8 mouse cellular contexts compared by ENCODE assay signal in genomic region chr8:121717982-121718425, GRCm38 (mm10). TPM values are rescaled to one million over a fixed set of nuclear protein-coding genes. Genes with fewer than 3 reads are reported as not detected.
DNase-seq lines count a peak whose midpoint lies in the region; ATAC-seq and TF ChIP-seq lines count a peak whose summit lies in the region.

No protein-coding gene starts in this region.

- TF ChIP-seq CTCF in CH12.LX (conservative IDR thresholded peaks at IDR 0.05 in 1 of 2, IDR thresholded peaks at IDR 0.05 in 1 of 2; ENCODE audit: low read depth in 2 of 2, low read length in 2 of 2): peak; percentile 54 to 88

- H3K4me2 ChIP-seq in CH12.LX (ENCODE audit: insufficient read depth, low read depth, poor library complexity, severe bottlenecking): no peak overlapping the region
- H3K4me2 ChIP-seq in forebrain, embryonic 12.5 days: peak overlapping the region; percentile 40
- H3K4me2 ChIP-seq in heart, embryonic 15.5 days: no peak overlapping the region
- H3K4me2 ChIP-seq in liver, embryonic 12.5 days: no peak overlapping the region
- peak overlapping the region; percentile 45 for H3K4me2 ChIP-seq in neural tube, embryonic 13.5 days

- dilution Hi-C loops in CH12.LX (cut with MboI; ENCODE audit: extremely low pct_ligation_motif_present, extremely low pct_unique_long_range_greater_than_20kb, low sequenced_read_pairs): no loop called here

- H3K4me3 ChIP-seq in CH12.LX (replicated peaks in 1 of 3; ENCODE audit: low read depth in 2 of 3, low read length in 2 of 3, poor library complexity in 1 of 3): no peak overlapping the region
- H3K4me3 ChIP-seq in forebrain, embryonic 12.5 days (replicated peaks): no peak overlapping the region
- H3K4me3 ChIP-seq in heart, embryonic 15.5 days: no peak overlapping the region
- no peak overlapping the region for H3K4me3 ChIP-seq in liver, embryonic 12.5 days
- H3K4me3 ChIP-seq in neural tube, embryonic 13.5 days: peak overlapping the region; percentile 1; the same call in 1 of the 2 replicates

- WGBS in forebrain, embryonic 12.5 days: 30% methylated on average over 12 of the region's 12 CpGs
- 23% methylated on average over 12 of the region's 12 CpGs for WGBS in heart, embryonic 15.5 days
- 24% methylated on average over 12 of the region's 12 CpGs for WGBS in liver, embryonic 12.5 days (ENCODE audit: insufficient replicate concordance)
- 27% methylated on average over 12 of the region's 12 CpGs for WGBS in neural tube, embryonic 13.5 days

- H3K27ac ChIP-seq in CH12.LX (ENCODE audit: insufficient read depth, low read depth): no peak overlapping the region
- no peak overlapping the region; the same call in 1 of the 2 replicates for H3K27ac ChIP-seq in forebrain, embryonic 12.5 days
- H3K27ac ChIP-seq in heart, embryonic 15.5 days: no peak overlapping the region
- no peak overlapping the region for H3K27ac ChIP-seq in liver, embryonic 12.5 days
- H3K27ac ChIP-seq in neural tube, embryonic 13.5 days (replicated peaks): no peak overlapping the region

- peak; percentile 89 for TF ChIP-seq RAD21 in CH12.LX (IDR thresholded peaks at IDR 0.05; ENCODE audit: low read depth, low read length)

- no peaks in the 10 kb centered on the region for H3K36me3 ChIP-seq in CH12.LX (replicated peaks in 1 of 2; ENCODE audit: control insufficient read depth in 1 of 2, insufficient read depth in 1 of 2, low read length in 1 of 2)
- no peaks in the 10 kb centered on the region for H3K36me3 ChIP-seq in forebrain, embryonic 12.5 days (replicated peaks)
- no peaks in the 10 kb centered on the region for H3K36me3 ChIP-seq in heart, embryonic 15.5 days
- no peaks in the 10 kb centered on the region for H3K36me3 ChIP-seq in liver, embryonic 12.5 days
- H3K36me3 ChIP-seq in neural tube, embryonic 13.5 days: no peaks in the 10 kb centered on the region

- no peak overlapping the region for H3K9ac ChIP-seq in CH12.LX (ENCODE audit: insufficient read depth, low read depth)
- no peak overlapping the region for H3K9ac ChIP-seq in forebrain, embryonic 12.5 days
- H3K9ac ChIP-seq in heart, embryonic 15.5 days: no peak overlapping the region
- H3K9ac ChIP-seq in liver, embryonic 12.5 days: no peak overlapping the region
- no peak overlapping the region for H3K9ac ChIP-seq in neural tube, embryonic 13.5 days

- in situ Hi-C loops in CH12.LX (cut with MboI; ENCODE audit: low pct_ligation_motif_present, low pct_unique_long_range_greater_than_20kb, low sequenced_read_pairs): loop anchor here (10.0 kb wide), 1 partner anchor 217 kb away; no protein-coding TSS in a partner anchor

- peaks cover 2 to 4% of the 10 kb centered on the region in 2 experiments; a peak in 2 of 4 replicates for H3K4me1 ChIP-seq in CH12.LX (ENCODE audit: control insufficient read depth in 1 of 2, insufficient read depth in 2 of 2)
- peaks cover 13% of the 10 kb centered on the region for H3K4me1 ChIP-seq in forebrain, embryonic 12.5 days
- H3K4me1 ChIP-seq in heart, embryonic 15.5 days (replicated peaks): 0 out of 2 replicates have a peak, but pooled peaks cover 3% of the 10 kb centered on the region
- H3K4me1 ChIP-seq in liver, embryonic 12.5 days: no peaks in the 10 kb centered on the region; the same call in 1 of the 2 replicates
- H3K4me1 ChIP-seq in neural tube, embryonic 13.5 days (replicated peaks): peaks cover 23% of the 10 kb centered on the region

- peak; percentile 90 for ATAC-seq in forebrain, embryonic 12.5 days (ENCODE audit: low FRiP score)
- ATAC-seq in heart, embryonic 15.5 days (replicated peaks; ENCODE audit: insufficient number of reproducible peaks, insufficient read depth, low FRiP score, low read depth): peak; percentile 60; the same call in 1 of the 2 replicates
- ATAC-seq in liver, embryonic 12.5 days: peak; percentile 30; the same call in 1 of the 2 replicates
- ATAC-seq in neural tube, embryonic 13.5 days (ENCODE audit: low read depth): peak; percentile 91

- H3K79me2 ChIP-seq in CH12.LX (replicated peaks; ENCODE audit: control insufficient read depth, extremely low read depth, insufficient read depth, poor library complexity, severe bottlenecking): no peaks in the 10 kb centered on the region

- no peak for TF ChIP-seq EP300 in CH12.LX (IDR thresholded peaks at IDR 0.05; ENCODE audit: low read length)

- peak; percentile 75 for DNase-seq in CH12.LX (ENCODE audit: extremely low read depth)
- DNase-seq in c-Kit-positive CD71-positive TER-119-negative erythroid progenitor cells, embryonic 14.5 days (ENCODE audit: low read depth): peak; percentile 19
- DNase-seq in kidney, postnatal 10 days: peak; percentile 92
- DNase-seq in testis, postnatal 14 days (ENCODE audit: low spot score): peak; percentile 76

- H3K27me3 ChIP-seq in CH12.LX (replicated peaks): peaks cover 91% of the 10 kb centered on the region
- peaks cover 34% of the 10 kb centered on the region for H3K27me3 ChIP-seq in forebrain, embryonic 12.5 days
- peaks cover 72% of the 10 kb centered on the region for H3K27me3 ChIP-seq in heart, embryonic 15.5 days
- peaks cover 56% of the 10 kb centered on the region for H3K27me3 ChIP-seq in liver, embryonic 12.5 days (replicated peaks)
- 0 out of 2 replicates have a peak, but pooled peaks cover 3% of the 10 kb centered on the region for H3K27me3 ChIP-seq in neural tube, embryonic 13.5 days

- TF ChIP-seq POLR2A in CH12.LX (IDR thresholded peaks at IDR 0.05; ENCODE audit: low read depth, low read length): no peak

- H3K9me3 ChIP-seq in CH12.LX (replicated peaks; ENCODE audit: low read length): no peaks in the 10 kb centered on the region
- H3K9me3 ChIP-seq in forebrain, embryonic 12.5 days: no peaks in the 10 kb centered on the region
- no peaks in the 10 kb centered on the region for H3K9me3 ChIP-seq in heart, embryonic 15.5 days (replicated peaks)
- H3K9me3 ChIP-seq in liver, embryonic 12.5 days (replicated peaks): no peaks in the 10 kb centered on the region
- no peaks in the 10 kb centered on the region for H3K9me3 ChIP-seq in neural tube, embryonic 13.5 days

TF ChIP-seq in CH12.LX, 34 proteins besides CTCF, POLR2A, EP300 and RAD21:
- TF ChIP-seq NRF1 (IDR thresholded peaks at IDR 0.05; ENCODE audit: low read depth, low read length): peak; percentile 94
- TF ChIP-seq TCF12 (IDR thresholded peaks at IDR 0.05; ENCODE audit: low read depth, low read length): peak; percentile 33; the same call in 1 of the 2 replicates
- no peak for TF ChIP-seq PAX5 (IDR thresholded peaks at IDR 0.05; ENCODE audit: low read length)
- no peak for TF ChIP-seq MAZ (IDR thresholded peaks at IDR 0.05; ENCODE audit: low read depth, low read length)
- peak; percentile 24; the same call in 1 of the 2 replicates for TF ChIP-seq NELFE (IDR thresholded peaks at IDR 0.05; ENCODE audit: low read depth, low read length)
- peak; percentile 70 for TF ChIP-seq SMC3 (IDR thresholded peaks at IDR 0.05; ENCODE audit: low read depth, low read length)
TF ChIP-seq in CH12.LX: peak in this region for 4.

RNA-seq across cellular contexts. Expression of gene Jph3, which starts 11.4 kb away (rescaled TPM):
- total RNA-seq in CH12.LX (2012; rRNA removed): 0.17 and 0.21 TPM in 2 replicates
- total RNA-seq in CH12.LX (2014; rRNA removed): not detected in 2 replicates
- 0.21 and 0.31 TPM in 2 replicates for polyA plus RNA-seq in CH12.LX (2012; ENCODE audit: insufficient read length, low read depth)
- polyA plus RNA-seq in forebrain, embryonic 12.5 days (2016; fragmentation: Nextera tagmentation; extraction: Ambion mirVana): 27.4 and 30.1 TPM in 2 replicates
- 0.21 and 1.2 TPM in 2 replicates for polyA plus RNA-seq in heart, embryonic 15.5 days (2015; fragmentation: Nextera tagmentation; extraction: Ambion mirVana)
- 0.13 and 0.24 TPM in 2 replicates for polyA plus RNA-seq in liver, embryonic 12.5 days (2016; fragmentation: Nextera tagmentation; extraction: Ambion mirVana)
- 101 and 104 TPM in 2 replicates for polyA plus RNA-seq in neural tube, embryonic 13.5 days (2015; fragmentation: Nextera tagmentation; extraction: Ambion mirVana)

Comparison
In these comparisons a context has a peak if more than half of its experiments do, and no peak if none do; other contexts are left out.
1. DNase-seq: peak in every context shown above with its lines; median percentile 92 in kidney, postnatal 10 days; 76 in testis, postnatal 14 days; 75 in CH12.LX; 19 in c-Kit-positive CD71-positive TER-119-negative erythroid progenitor cells, embryonic 14.5 days.
2. H3K4me2 ChIP-seq: peak in forebrain, embryonic 12.5 days (single experiment) and neural tube, embryonic 13.5 days (single experiment); none in CH12.LX (single experiment), heart, embryonic 15.5 days (single experiment) and liver, embryonic 12.5 days (single experiment).
3. ATAC-seq: peak in every context shown above with its lines; median percentile 91 in neural tube, embryonic 13.5 days; 90 in forebrain, embryonic 12.5 days; 60 in heart, embryonic 15.5 days; 30 in liver, embryonic 12.5 days.
4. RNA of gene Jph3, which starts 11.4 kb away (polyA plus RNA-seq): 101 to 104 TPM in neural tube, embryonic 13.5 days and 27.4 to 30.1 TPM in forebrain, embryonic 12.5 days; 0.21 to 0.31 TPM in CH12.LX, 0.21 to 1.2 TPM in heart, embryonic 15.5 days and 0.13 to 0.24 TPM in liver, embryonic 12.5 days; every median in the first group is over 10 times any median in the second.